Mouse (Mus musculus): ENCODE measurements around the gene Ubn2. TPM values are rescaled to one million over a fixed set of nuclear protein-coding genes. Genes with fewer than 3 reads are reported as not detected.
"Not testable (repeated sequence)": the region's sequence is repeated elsewhere in the genome, so short reads cannot be mapped to it uniquely, and the experiment has no call there.

Gene Ubn2
- polyA plus RNA-seq, 1 experiment, result 16.6 TPM

DNA sequence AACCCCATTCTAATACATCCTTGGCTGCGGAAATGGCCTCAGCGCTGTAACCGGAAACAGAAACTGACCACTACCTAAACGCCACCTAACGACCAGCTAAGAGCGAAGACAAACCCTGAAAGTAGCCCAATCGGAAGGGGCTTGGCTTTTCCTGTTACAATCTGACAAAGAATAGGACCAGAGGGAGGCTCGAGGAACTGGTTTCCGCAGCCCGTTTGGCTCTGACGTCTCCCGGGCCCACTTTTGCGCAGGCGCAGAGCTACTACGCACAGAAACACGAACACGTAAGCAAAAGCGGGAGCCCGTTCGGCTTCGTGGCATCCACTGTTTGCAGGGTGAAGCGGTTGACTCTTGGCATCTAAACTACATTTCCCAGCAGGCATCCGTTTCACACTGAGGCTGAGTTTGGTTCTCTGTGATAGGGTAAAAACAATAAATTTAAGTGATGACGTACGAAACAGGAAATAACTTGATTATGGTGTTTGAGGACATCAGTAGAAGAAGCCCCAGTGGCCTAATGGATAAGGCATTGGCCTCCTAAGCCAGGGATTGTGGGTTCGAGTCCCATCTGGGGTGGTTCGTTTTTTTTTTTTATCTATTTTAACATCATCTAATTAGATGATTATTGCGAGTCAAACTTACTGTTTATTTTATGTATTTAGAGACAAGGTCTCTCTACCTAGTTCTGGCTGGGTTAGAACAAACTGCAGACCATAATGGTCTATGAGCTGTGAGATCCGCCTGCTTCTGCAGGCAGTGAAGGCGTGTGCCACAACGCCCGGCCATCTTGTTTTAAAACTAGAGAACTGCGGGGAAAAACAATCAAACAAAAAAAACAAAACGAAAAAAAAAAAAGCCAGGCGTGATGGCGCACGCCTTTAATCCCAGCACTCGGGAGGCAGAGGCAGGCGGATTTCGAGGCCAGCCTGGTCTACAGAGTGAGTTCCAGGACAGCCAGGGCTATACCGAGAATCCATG is 100.0 kb downstream of the Ubn2 start, which contains the start of gene Fmc1:
TSS of gene Fmc1 (plus strand) at position 75 of the 978 bp plus-strand sequence.
- no peaks in the 10 kb centered on the region for H3K27me3 ChIP-seq (ENCODE audit: control insufficient read depth, insufficient read depth, low read length)
- H3K4me3 ChIP-seq (ENCODE audit: control insufficient read depth, insufficient read depth, low read length), result peak within 1 kb of the TSS; percentile 86
- TF ChIP-seq POLR2A (IDR thresholded peaks at IDR 0.05; ENCODE audit: control insufficient read depth, extremely low read depth, insufficient read depth, low read length, poor library complexity), result peak; percentile 87
- peak; percentile 56; the same call in 1 of the 2 replicates for TF ChIP-seq CTCF (IDR thresholded peaks at IDR 0.05; ENCODE audit: borderline replicate concordance, control insufficient read depth, extremely low read depth, insufficient read depth, low read length, poor library complexity)
- WGBS, result 2% methylated on average over 41 of the region's 41 CpGs
- peaks cover 3% of the 10 kb centered on the region for H3K4me1 ChIP-seq (replicated peaks; ENCODE audit: control insufficient read depth, insufficient read depth, low read length)
- H3K27ac ChIP-seq (ENCODE audit: control insufficient read depth, insufficient read depth, low read length), result peak within 1 kb of the TSS; percentile 94
- peak; percentile 94 for DNase-seq
- H3K36me3 ChIP-seq (ENCODE audit: control insufficient read depth, insufficient read depth, low read length), result no peaks in the 10 kb centered on the region

DNA sequence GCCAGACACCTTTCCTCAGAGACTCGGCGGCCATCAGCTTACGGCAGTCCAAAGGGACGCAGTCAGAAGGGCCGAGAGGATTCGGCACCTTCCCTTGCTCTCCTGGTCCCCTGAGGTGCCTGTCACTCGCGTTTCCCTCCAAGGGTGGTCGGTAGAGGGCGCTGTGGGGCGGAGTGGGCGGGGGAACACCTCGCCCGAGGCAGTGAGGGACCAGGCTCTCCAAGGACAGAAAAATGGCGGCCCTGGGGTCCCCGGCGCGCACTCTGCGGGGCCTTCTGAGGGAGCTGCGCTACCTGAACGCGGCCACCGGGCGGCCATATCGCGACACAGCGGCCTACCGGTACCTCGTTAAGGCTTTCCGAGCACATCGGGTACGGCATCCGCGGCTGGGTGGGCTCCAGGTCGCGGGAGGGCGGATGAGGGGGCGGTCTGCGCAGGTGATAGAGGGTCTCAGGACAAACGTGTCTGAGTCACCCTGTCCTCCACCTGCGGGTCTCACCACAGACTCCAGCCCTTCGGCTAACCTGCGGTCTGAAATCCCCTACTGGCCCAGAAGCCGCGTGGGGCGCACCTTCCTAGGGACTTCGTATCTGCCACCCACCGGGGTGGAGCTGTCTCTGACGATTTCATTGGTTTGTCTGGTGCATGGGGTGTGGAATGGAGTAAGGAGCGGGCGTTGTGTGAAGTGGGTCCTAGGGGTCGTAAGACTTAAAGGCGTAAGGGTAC is 101.1 kb downstream of the Ubn2 start:
- TF ChIP-seq POLR2A (IDR thresholded peaks at IDR 0.05; ENCODE audit: control insufficient read depth, extremely low read depth, insufficient read depth, low read length, poor library complexity) (0 out of 2 replicates have a peak, but pooled peaks have one; percentile 34), CTCF (IDR thresholded peaks at IDR 0.05; ENCODE audit: borderline replicate concordance, control insufficient read depth, extremely low read depth, insufficient read depth, low read length, poor library complexity) (peak; percentile 94)
- no peaks in the 10 kb centered on the region for H3K27me3 ChIP-seq (ENCODE audit: control insufficient read depth, insufficient read depth, low read length)
- peaks cover 3% of the 10 kb centered on the region for H3K4me1 ChIP-seq (replicated peaks; ENCODE audit: control insufficient read depth, insufficient read depth, low read length)
- H3K27ac ChIP-seq (ENCODE audit: control insufficient read depth, insufficient read depth, low read length), result peak overlapping the region; percentile 64
- DNase-seq, result peak; percentile 99
- WGBS, result under 1% methylated on average over 53 of the region's 53 CpGs
- H3K36me3 ChIP-seq (ENCODE audit: control insufficient read depth, insufficient read depth, low read length), result no peaks in the 10 kb centered on the region
- H3K4me3 ChIP-seq (ENCODE audit: control insufficient read depth, insufficient read depth, low read length), result peak overlapping the region; percentile 77

GRCm38 (mm10) chr6:38535366-38535690 is 101.6 kb downstream of the Ubn2 start:
- peak overlapping the region; percentile 62; the same call in 1 of the 2 replicates for H3K27ac ChIP-seq (ENCODE audit: control insufficient read depth, insufficient read depth, low read length)

GRCm38 (mm10) chr6:38535788-38536187 is 102.0 kb downstream of the Ubn2 start:
- H3K4me1 ChIP-seq (replicated peaks; ENCODE audit: control insufficient read depth, insufficient read depth, low read length), result peaks cover 3% of the 10 kb centered on the region
- no peak overlapping the region for H3K27ac ChIP-seq (ENCODE audit: control insufficient read depth, insufficient read depth, low read length)
- no peak for DNase-seq
- no peaks in the 10 kb centered on the region for H3K36me3 ChIP-seq (ENCODE audit: control insufficient read depth, insufficient read depth, low read length)
- no peaks in the 10 kb centered on the region for H3K27me3 ChIP-seq (ENCODE audit: control insufficient read depth, insufficient read depth, low read length)
- no peak overlapping the region for H3K4me3 ChIP-seq (ENCODE audit: control insufficient read depth, insufficient read depth, low read length)
- WGBS, result 88% methylated on average over 1 of the region's 1 CpGs
- TF ChIP-seq CTCF (IDR thresholded peaks at IDR 0.05; ENCODE audit: borderline replicate concordance, control insufficient read depth, extremely low read depth, insufficient read depth, low read length, poor library complexity), result no peak
- TF ChIP-seq POLR2A (IDR thresholded peaks at IDR 0.05; ENCODE audit: control insufficient read depth, extremely low read depth, insufficient read depth, low read length, poor library complexity), result no peak

More at GRCm38 (mm10) chr6:38535366-38535690, 101.6 kb downstream of the Ubn2 start:
- H3K4me3 ChIP-seq (ENCODE audit: control insufficient read depth, insufficient read depth, low read length), result peak overlapping the region; percentile 77
- no peaks in the 10 kb centered on the region for H3K36me3 ChIP-seq (ENCODE audit: control insufficient read depth, insufficient read depth, low read length)
- 0 out of 2 replicates have a peak, but pooled peaks have one; percentile 16 for TF ChIP-seq CTCF (IDR thresholded peaks at IDR 0.05; ENCODE audit: borderline replicate concordance, control insufficient read depth, extremely low read depth, insufficient read depth, low read length, poor library complexity)
- no peak for TF ChIP-seq POLR2A (IDR thresholded peaks at IDR 0.05; ENCODE audit: control insufficient read depth, extremely low read depth, insufficient read depth, low read length, poor library complexity)
- no peaks in the 10 kb centered on the region for H3K27me3 ChIP-seq (ENCODE audit: control insufficient read depth, insufficient read depth, low read length)
- peaks cover 3% of the 10 kb centered on the region for H3K4me1 ChIP-seq (replicated peaks; ENCODE audit: control insufficient read depth, insufficient read depth, low read length)
- no peak for DNase-seq
- 3% methylated on average over 9 of the region's 9 CpGs for WGBS

GRCm38 (mm10) chr6:38544141-38544540 is 110.4 kb downstream of the Ubn2 start:
- not testable (repeated sequence) for H3K36me3 ChIP-seq (ENCODE audit: control insufficient read depth, insufficient read depth, low read length); H3K27ac ChIP-seq (ENCODE audit: control insufficient read depth, insufficient read depth, low read length); H3K4me1 ChIP-seq (replicated peaks; ENCODE audit: control insufficient read depth, insufficient read depth, low read length); H3K27me3 ChIP-seq (ENCODE audit: control insufficient read depth, insufficient read depth, low read length); H3K4me3 ChIP-seq (ENCODE audit: control insufficient read depth, insufficient read depth, low read length); DNase-seq
- 96% methylated on average over 5 of the region's 5 CpGs for WGBS

- H3K27ac ChIP-seq (ENCODE audit: control insufficient read depth, insufficient read depth, low read length); H3K4me1 ChIP-seq (replicated peaks; ENCODE audit: control insufficient read depth, insufficient read depth, low read length); DNase-seq; H3K36me3 ChIP-seq (ENCODE audit: control insufficient read depth, insufficient read depth, low read length); H3K4me3 ChIP-seq (ENCODE audit: control insufficient read depth, insufficient read depth, low read length); H3K27me3 ChIP-seq (ENCODE audit: control insufficient read depth, insufficient read depth, low read length): not testable (repeated sequence)
- 92% methylated on average over 2 of the region's 2 CpGs for WGBS
These were observed 113.3 kb downstream of the Ubn2 start for GRCm38 (mm10) chr6:38547005-38547404.
